Mouse (Mus musculus) liver, embryonic 15.5 days (tissue): ENCODE measurements around the gene Lgr6. TPM values are rescaled to one million over a fixed set of nuclear protein-coding genes. Genes with fewer than 3 reads are reported as not detected.

Experiments used
- ATAC-seq: fragments of 200-750 bp; cut with Nextera tagmentation; 2 replicates; pipeline ENCODE4 v1.8.0; 2017; ENCODE audit warnings: moderate number of reproducible peaks, mild to moderate bottlenecking, moderate library complexity; ENCODE audit not compliant: insufficient read depth
- H3K27ac ChIP-seq: fragments of 300-500 bp; sonication (generic); replicated peaks from 2 replicates; pipeline ENCODE4 v1.5.1; 2015; ENCODE audit warnings: mild to moderate bottlenecking, inconsistent platforms
- H3K27me3 ChIP-seq: fragments of 300-500 bp; sonication (generic); 2 replicates; pipeline ENCODE4 v1.6.1; 2015; ENCODE audit warnings: mild to moderate bottlenecking, inconsistent platforms
- H3K36me3 ChIP-seq: fragments of 300-500 bp; sonication (generic); replicated peaks from 2 replicates; pipeline ENCODE4 v1.6.1; 2015; ENCODE audit warnings: moderate library complexity, mild to moderate bottlenecking, inconsistent platforms
- H3K4me1 ChIP-seq: fragments of 300-500 bp; sonication (generic); replicated peaks from 2 replicates; pipeline ENCODE4 v1.6.1; 2015; ENCODE audit warnings: inconsistent platforms
- H3K4me2 ChIP-seq: fragments of 300-500 bp; sonication (generic); 2 replicates; pipeline ENCODE4 v1.6.1; 2015; ENCODE audit warnings: moderate library complexity, mild to moderate bottlenecking, inconsistent platforms
- H3K4me3 ChIP-seq: fragments of 300-500 bp; sonication (generic); replicated peaks from 2 replicates; pipeline ENCODE4 v1.5.1; 2015; ENCODE audit warnings: mild to moderate bottlenecking, inconsistent platforms
- H3K9ac ChIP-seq: fragments of 300-500 bp; sonication (generic); 2 replicates; pipeline ENCODE4 v1.6.1; 2015; ENCODE audit warnings: moderate library complexity, mild to moderate bottlenecking, inconsistent platforms
- H3K9me3 ChIP-seq: fragments of 300-500 bp; sonication (generic); replicated peaks from 2 replicates; pipeline ENCODE4 v1.6.1; 2016; ENCODE audit warnings: inconsistent platforms
- WGBS: fragments of 180-500 bp; shearing (Covaris S2); methylation state at CpG from one replicate; pipeline ENCODE4 v1.1.7; 2015; ENCODE audit warnings: mixed read lengths; ENCODE audit not compliant: insufficient replicate concordance; 5-methylcytosine and 5-hydroxymethylcytosine counted together
- polyA plus RNA-seq: library from polyadenylated mRNA; unstranded; fragments of >200 nt; fragmentation: Nextera tagmentation; extraction: Ambion mirVana; gene quantifications from 2 replicates; pipeline ENCODE4 v1.2.1, GENCODE M21; 2015

Gene Lgr6
- polyA plus RNA-seq, 1 experiment from 2014 or later: 0.18 TPM

DNA sequence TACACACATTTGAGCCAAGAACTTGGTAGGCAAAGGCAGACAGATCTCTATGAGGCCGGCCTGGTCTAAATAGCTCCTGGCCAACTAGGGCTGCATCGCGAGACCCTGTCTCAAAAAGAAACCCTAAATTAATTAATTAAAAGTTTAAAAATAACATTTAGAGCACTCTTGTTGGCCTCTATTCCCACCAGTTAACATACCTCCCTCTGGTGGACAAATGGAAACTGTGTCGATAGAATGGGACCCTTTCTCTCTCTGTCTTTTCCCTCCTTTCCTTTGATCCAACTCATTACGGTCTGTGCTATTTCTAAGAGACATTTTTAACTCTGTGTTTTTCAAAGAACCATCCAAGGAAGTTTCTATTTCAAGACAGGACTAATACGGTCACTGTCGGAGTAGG lies 144.4 kb downstream of the Lgr6 start:
- no peak overlapping the region for H3K4me3 ChIP-seq
- peaks cover 6% of the 10 kb centered on the region; the same call in 1 of the 2 replicates for H3K36me3 ChIP-seq
- peaks cover 30% of the 10 kb centered on the region for H3K4me1 ChIP-seq
- H3K27ac ChIP-seq: no peak overlapping the region
- H3K9ac ChIP-seq: no peak overlapping the region
- H3K4me2 ChIP-seq: no peak overlapping the region
- 62% methylated on average over 7 of the region's 7 CpGs for WGBS
- H3K9me3 ChIP-seq: no peaks in the 10 kb centered on the region
- H3K27me3 ChIP-seq: no peaks in the 10 kb centered on the region
- ATAC-seq: no peak

DNA sequence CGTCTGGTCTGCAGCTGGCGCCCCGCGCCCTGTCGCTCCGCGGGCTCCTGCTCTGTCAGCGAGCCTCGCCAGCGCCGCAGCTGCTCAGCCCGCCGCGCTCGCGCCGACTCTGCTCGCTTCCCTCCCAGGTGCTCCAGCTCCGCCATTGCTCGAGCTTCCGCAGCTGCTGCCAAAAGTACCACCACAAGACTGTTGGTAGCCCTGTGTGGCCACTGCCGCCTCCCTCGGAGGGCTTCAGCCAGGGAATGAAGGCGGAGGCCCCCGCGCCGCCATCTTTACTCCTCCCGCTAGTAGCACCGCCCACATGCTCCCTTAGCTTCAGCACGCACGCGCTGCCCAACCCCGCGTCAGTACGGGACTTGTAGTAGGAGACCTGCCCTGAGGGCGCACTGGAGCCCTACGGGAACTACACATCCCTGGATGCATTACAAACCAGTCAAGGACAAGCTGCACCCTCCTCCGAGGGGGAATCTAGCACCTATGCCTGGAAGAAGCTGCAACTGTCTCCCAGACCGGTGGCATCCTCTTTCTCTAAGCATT lies 149.4 kb downstream of the Lgr6 start, which contains the start of gene Ppp1r12b:
Gene Ppp1r12b, minus strand, starts transcription at position 306 of the 540 bp plus-strand sequence.
- Histone ChIP-seq H3K36me3 (no peaks in the 10 kb centered on the region), H3K4me1 (peaks cover 18% of the 10 kb centered on the region), H3K27ac (peak within 1 kb of the TSS; percentile 82), H3K9me3 (no peaks in the 10 kb centered on the region), H3K4me3 (peak within 1 kb of the TSS; percentile 94), H3K4me2 (peak within 1 kb of the TSS; percentile 77), H3K9ac (peak within 1 kb of the TSS; percentile 90), H3K27me3 (no peaks in the 10 kb centered on the region)
- ATAC-seq: peak; percentile 99
- WGBS: 0% methylated on average over 39 of the region's 39 CpGs

DNA sequence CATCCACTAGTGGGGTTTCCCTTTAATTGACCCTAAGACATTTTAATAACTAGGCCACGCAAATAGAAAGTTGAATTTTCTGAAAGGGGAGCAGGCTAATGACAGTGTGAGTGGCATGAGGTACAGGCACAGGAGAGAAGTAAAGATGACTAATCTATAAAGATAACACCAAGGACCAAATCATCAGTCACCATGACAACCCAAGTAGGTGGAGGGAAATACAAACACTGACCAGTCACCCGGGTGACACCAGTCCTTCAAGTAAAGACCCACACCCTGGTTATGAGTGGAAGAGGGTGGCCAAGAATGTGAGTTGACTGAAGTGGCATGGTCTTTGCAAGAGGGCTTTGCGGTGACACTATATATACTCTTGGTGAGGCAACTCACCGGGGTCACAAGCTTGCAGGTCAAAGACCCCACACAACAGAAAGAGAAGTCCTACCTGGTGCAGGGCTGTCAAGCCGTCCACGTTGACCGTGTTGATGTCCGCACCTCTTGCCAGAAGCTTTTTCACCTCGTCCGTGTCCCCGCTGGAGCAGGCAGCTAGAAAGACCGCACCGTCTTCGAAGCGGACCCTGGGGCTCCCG lies 149.9 kb downstream of the Lgr6 start:
- H3K9ac ChIP-seq: peak overlapping the region; percentile 90
- H3K4me3 ChIP-seq: peak overlapping the region; percentile 94
- H3K9me3 ChIP-seq: no peaks in the 10 kb centered on the region
- peak; percentile 2 for ATAC-seq
- H3K36me3 ChIP-seq: 0 out of 2 replicates have a peak, but pooled peaks cover 2% of the 10 kb centered on the region
- peak overlapping the region; percentile 77 for H3K4me2 ChIP-seq
- peaks cover 18% of the 10 kb centered on the region for H3K4me1 ChIP-seq
- H3K27ac ChIP-seq: peak overlapping the region; percentile 82
- WGBS: 4% methylated on average over 16 of the region's 16 CpGs
- no peaks in the 10 kb centered on the region for H3K27me3 ChIP-seq

DNA sequence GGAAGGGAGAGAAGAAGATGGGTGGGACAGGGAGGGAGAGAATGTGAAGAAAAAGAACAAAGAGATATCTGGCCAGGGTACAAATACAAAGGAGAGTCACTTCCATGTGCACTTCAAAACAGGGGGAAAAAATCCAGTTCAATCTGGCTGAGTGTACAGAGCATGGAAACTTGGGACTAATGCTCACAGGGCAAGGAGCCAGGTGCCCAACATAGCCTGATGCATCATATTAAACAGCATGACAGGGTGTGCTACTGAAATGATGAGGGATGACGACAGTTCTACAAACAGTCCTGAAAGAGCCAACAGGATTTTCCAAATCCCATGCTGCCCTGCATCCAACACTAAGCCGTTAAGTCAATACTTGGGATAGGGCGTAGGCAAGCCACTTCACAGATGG lies 155.1 kb downstream of the Lgr6 start:
- no peak overlapping the region for H3K4me2 ChIP-seq
- H3K27me3 ChIP-seq: no peaks in the 10 kb centered on the region
- H3K36me3 ChIP-seq: 0 out of 2 replicates have a peak, but pooled peaks cover 5% of the 10 kb centered on the region
- no peaks in the 10 kb centered on the region for H3K9me3 ChIP-seq
- no peak for ATAC-seq
- H3K4me1 ChIP-seq: peaks cover 17% of the 10 kb centered on the region
- H3K4me3 ChIP-seq: no peak overlapping the region
- H3K27ac ChIP-seq: no peak overlapping the region
- no peak overlapping the region for H3K9ac ChIP-seq
- 79% methylated on average over 3 of the region's 3 CpGs for WGBS

DNA sequence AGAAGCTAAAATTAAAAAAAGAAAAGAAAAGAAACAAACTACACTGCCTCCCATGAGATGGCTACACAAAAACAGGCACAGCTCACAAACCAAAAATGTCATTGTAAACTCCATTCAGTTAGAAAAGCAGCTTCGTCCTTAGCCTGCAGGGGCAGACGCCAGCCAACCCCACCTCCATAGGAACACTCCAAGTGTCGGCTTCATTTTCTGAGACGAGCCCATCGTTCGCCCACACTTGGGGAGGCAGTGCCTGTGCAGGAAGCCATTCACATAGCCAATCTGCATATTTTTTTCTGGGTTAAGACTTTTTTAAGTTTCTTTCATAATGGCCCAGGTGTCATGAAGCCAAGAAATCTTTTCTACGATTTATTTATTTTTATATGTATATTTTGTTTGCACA lies 157.5 kb downstream of the Lgr6 start:
- no peak for ATAC-seq
- 81% methylated on average over 7 of the region's 7 CpGs for WGBS
- Histone ChIP-seq H3K27ac (no peak overlapping the region), H3K9me3 (no peaks in the 10 kb centered on the region), H3K9ac (no peak overlapping the region), H3K4me1 (peaks cover 8% of the 10 kb centered on the region), H3K4me3 (no peak overlapping the region), H3K4me2 (no peak overlapping the region), H3K36me3 (0 out of 2 replicates have a peak, but pooled peaks cover 6% of the 10 kb centered on the region), H3K27me3 (no peaks in the 10 kb centered on the region)

DNA sequence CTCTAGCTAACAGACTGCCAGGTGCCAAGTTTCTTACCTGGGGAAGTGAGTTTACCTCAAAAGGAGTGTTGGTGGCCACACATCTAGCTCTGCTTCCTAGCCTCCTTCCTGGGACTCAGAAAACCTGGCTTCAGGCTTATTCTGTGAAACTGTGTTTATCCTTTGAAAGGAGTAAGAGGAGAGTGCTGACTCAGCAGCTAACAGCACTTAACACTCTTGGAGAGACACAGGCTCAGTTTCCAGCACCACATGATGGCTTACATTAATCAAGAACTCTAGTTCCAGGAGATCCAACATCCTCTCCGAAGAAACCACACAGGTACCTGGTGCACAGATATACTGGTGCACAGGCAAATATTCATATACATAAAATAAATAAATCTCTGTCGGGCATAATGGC lies 162.2 kb downstream of the Lgr6 start:
- Histone ChIP-seq H3K27ac (no peak overlapping the region), H3K27me3 (no peaks in the 10 kb centered on the region), H3K4me1 (peaks cover 22% of the 10 kb centered on the region), H3K9me3 (no peaks in the 10 kb centered on the region), H3K4me3 (no peak overlapping the region), H3K9ac (no peak overlapping the region), H3K36me3 (0 out of 2 replicates have a peak, but pooled peaks cover 4% of the 10 kb centered on the region), H3K4me2 (no peak overlapping the region)
- ATAC-seq: no peak
- 72% methylated on average over 2 of the region's 2 CpGs for WGBS

DNA sequence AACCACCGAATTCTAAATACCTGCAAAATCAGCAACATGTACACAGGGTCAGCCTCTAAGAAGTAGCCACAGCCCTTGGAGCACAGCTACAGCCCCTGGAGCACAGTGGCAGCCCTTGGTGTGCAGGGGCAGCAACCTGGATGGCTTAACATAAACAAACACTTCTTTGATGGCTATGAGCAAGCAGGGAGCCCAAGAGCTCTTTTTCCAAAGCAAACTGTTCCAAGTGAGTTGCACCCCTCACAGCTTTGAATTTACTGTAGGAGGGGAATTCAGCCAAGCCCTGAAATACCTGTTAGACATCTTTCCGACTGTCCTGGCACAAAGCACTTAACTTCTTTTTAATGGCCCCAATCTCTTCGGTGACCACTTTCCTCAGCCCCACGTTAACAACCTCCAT lies 164.2 kb downstream of the Lgr6 start:
- H3K9ac ChIP-seq: no peak overlapping the region
- H3K27ac ChIP-seq: no peak overlapping the region
- no peak overlapping the region for H3K4me3 ChIP-seq
- no peak overlapping the region for H3K4me2 ChIP-seq
- no peaks in the 10 kb centered on the region for H3K27me3 ChIP-seq
- 0 out of 2 replicates have a peak, but pooled peaks cover 4% of the 10 kb centered on the region for H3K36me3 ChIP-seq
- H3K9me3 ChIP-seq: no peaks in the 10 kb centered on the region
- no peak for ATAC-seq
- peaks cover 14% of the 10 kb centered on the region for H3K4me1 ChIP-seq
- WGBS: 60% methylated on average over 4 of the region's 4 CpGs

DNA sequence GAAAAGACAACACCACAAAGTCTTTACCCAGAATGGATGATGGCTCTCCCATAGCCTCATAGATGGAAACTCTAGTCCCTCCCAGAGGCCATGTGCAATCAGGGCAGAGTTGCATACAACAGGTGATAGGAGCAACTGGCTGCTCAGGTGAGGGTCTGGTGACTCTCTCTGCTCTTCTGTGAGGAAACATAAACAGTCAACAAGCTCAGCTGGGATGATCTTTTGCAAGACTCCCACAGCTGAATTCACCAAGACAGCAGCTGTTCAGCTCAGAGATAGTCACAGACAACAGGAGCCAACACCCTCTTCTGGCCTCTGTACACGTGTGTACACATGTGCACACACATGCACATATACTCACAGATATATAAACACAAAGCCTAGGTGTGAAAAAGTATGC lies 166.8 kb downstream of the Lgr6 start:
- Histone ChIP-seq H3K27ac (no peak overlapping the region), H3K4me3 (no peak overlapping the region), H3K4me2 (no peak overlapping the region), H3K9ac (no peak overlapping the region), H3K27me3 (no peaks in the 10 kb centered on the region), H3K36me3 (no peaks in the 10 kb centered on the region), H3K9me3 (no peaks in the 10 kb centered on the region), H3K4me1 (peaks cover 14% of the 10 kb centered on the region)
- WGBS: 68% methylated on average over 1 of the region's 1 CpGs
- ATAC-seq: no peak

DNA sequence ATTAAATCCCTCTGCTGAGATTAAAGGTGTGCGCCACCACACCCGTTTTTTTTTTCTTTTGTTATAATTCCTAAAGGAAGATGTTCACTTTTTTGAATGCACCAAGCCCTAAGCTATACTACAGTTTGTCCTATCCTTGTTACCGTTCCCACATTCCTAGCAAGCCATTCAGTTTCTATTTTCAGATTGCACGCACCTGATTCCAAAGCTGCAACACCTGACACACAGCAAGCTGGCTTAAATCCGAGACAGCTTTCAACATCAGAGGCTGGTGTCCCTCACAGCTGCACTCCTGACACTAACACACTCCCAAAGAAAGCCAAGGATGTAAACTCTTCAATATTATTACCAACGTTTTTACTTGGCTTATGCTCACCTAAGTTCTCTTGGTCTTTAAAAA lies 168.7 kb downstream of the Lgr6 start:
- H3K36me3 ChIP-seq: no peaks in the 10 kb centered on the region
- no peak for ATAC-seq
- H3K9ac ChIP-seq: no peak overlapping the region
- peaks cover 14% of the 10 kb centered on the region for H3K4me1 ChIP-seq
- no peak overlapping the region for H3K27ac ChIP-seq
- no peaks in the 10 kb centered on the region for H3K27me3 ChIP-seq
- WGBS: 69% methylated on average over 6 of the region's 6 CpGs
- H3K4me2 ChIP-seq: no peak overlapping the region
- no peaks in the 10 kb centered on the region for H3K9me3 ChIP-seq
- H3K4me3 ChIP-seq: no peak overlapping the region

Other genes with a start within 250 kb of the Lgr6 start
- gene Ppp1r12b, start 149.3 kb downstream of the Lgr6 start, polyA plus RNA-seq: 2.3 and 2.5 TPM in 2 replicates
- gene Ube2t, start 142.7 kb downstream of the Lgr6 start, polyA plus RNA-seq: 32.5 and 34.0 TPM in 2 replicates
- gene Ptpn7, start 27.4 kb upstream of the Lgr6 start, polyA plus RNA-seq: 10.7 and 10.9 TPM in 2 replicates
- 11.2 and 12.4 TPM in 2 replicates for gene Arl8a, start 41.5 kb upstream of the Lgr6 start, polyA plus RNA-seq
- gene Gpr37l1, start 62.4 kb upstream of the Lgr6 start, polyA plus RNA-seq: not detected in 2 replicates
- gene Elf3, start 153.3 kb upstream of the Lgr6 start, polyA plus RNA-seq: 1.0 and 1.4 TPM in 2 replicates
- 25.9 and 26.6 TPM in 2 replicates for gene Rnpep, start 178.8 kb upstream of the Lgr6 start, polyA plus RNA-seq
- gene Timm17a, start 208.5 kb upstream of the Lgr6 start, polyA plus RNA-seq: 93.3 and 113 TPM in 2 replicates
- 0.12 and 0.16 TPM in 2 replicates for gene Lmod1, start 219.5 kb upstream of the Lgr6 start, polyA plus RNA-seq